Mouse (Mus musculus): Measurements from ENCODE around the gene Kirrel3.

The Kirrel3 gene

GRCm38 (mm10) chr9:34752076-34752800 is 266.5 kb downstream of the Kirrel3 start:
- no peak for DNase-seq (ENCODE audit: low spot score)

GRCm38 (mm10) chr9:34752801-34753170 is 267.1 kb downstream of the Kirrel3 start:
- no peak for DNase-seq (ENCODE audit: low spot score)

GRCm38 (mm10) chr9:34753891-34754290 is 268.2 kb downstream of the Kirrel3 start:
- no peak for DNase-seq (ENCODE audit: low spot score)

- DNase-seq (ENCODE audit: low spot score), result no peak
Observed at GRCm38 (mm10) chr9:34754523-34755097, 268.9 kb downstream of the Kirrel3 start.

GRCm38 (mm10) chr9:34756055-34756454 is 270.4 kb downstream of the Kirrel3 start:
- no peak for DNase-seq (ENCODE audit: low spot score)

- DNase-seq (ENCODE audit: low spot score), result no peak
Observed at GRCm38 (mm10) chr9:34758925-34759324, 273.2 kb downstream of the Kirrel3 start.

GRCm38 (mm10) chr9:34760521-34760920 is 274.8 kb downstream of the Kirrel3 start:
- no peak for DNase-seq (ENCODE audit: low spot score)

GRCm38 (mm10) chr9:34766792-34767623 is 281.3 kb downstream of the Kirrel3 start:
- no peak for DNase-seq (ENCODE audit: low spot score)

GRCm38 (mm10) chr9:34768961-34769360 is 283.3 kb downstream of the Kirrel3 start:
- no peak for DNase-seq (ENCODE audit: low spot score)

GRCm38 (mm10) chr9:34770951-34771350 is 285.3 kb downstream of the Kirrel3 start:
- no peak for DNase-seq (ENCODE audit: low spot score)

- no peak for DNase-seq (ENCODE audit: low spot score)
Observed at GRCm38 (mm10) chr9:34771401-34771800, 285.7 kb downstream of the Kirrel3 start.

GRCm38 (mm10) chr9:34772022-34772437 is 286.3 kb downstream of the Kirrel3 start:
- no peak for DNase-seq (ENCODE audit: low spot score)

- no peak for DNase-seq (ENCODE audit: low spot score)
Observed at GRCm38 (mm10) chr9:34781356-34781755, 295.7 kb downstream of the Kirrel3 start.

GRCm38 (mm10) chr9:34787915-34788314 is 302.2 kb downstream of the Kirrel3 start:
- DNase-seq (ENCODE audit: low spot score), result no peak

GRCm38 (mm10) chr9:34795226-34795625 is 309.5 kb downstream of the Kirrel3 start:
- DNase-seq (ENCODE audit: low spot score), result no peak

- DNase-seq (ENCODE audit: low spot score), result no peak
Observed at GRCm38 (mm10) chr9:34797688-34798339, 312.1 kb downstream of the Kirrel3 start.

GRCm38 (mm10) chr9:34801662-34802061 is 316.0 kb downstream of the Kirrel3 start:
- DNase-seq (ENCODE audit: low spot score), result no peak

GRCm38 (mm10) chr9:34806854-34807253 is 321.2 kb downstream of the Kirrel3 start:
- DNase-seq (ENCODE audit: low spot score), result no peak

GRCm38 (mm10) chr9:34809993-34810513 is 324.4 kb downstream of the Kirrel3 start:
- DNase-seq (ENCODE audit: low spot score), result no peak

GRCm38 (mm10) chr9:34818325-34818976 is 332.8 kb downstream of the Kirrel3 start:
- no peak for DNase-seq (ENCODE audit: low spot score)

- no peak for DNase-seq (ENCODE audit: low spot score)
Observed at GRCm38 (mm10) chr9:34824358-34825088, 338.8 kb downstream of the Kirrel3 start.
